Mouse (Mus musculus) MN1 (cell line): ENCODE data around the gene Elf1.
"Not testable (repeated sequence)": the region's sequence is repeated elsewhere in the genome, so short reads cannot be mapped to it uniquely, and the experiment has no call there.

Experiments
- DNase-seq: peaks from one replicate; pipeline ENCODE4 v3.0.0-alpha.2; 2016; ENCODE audit warnings: low spot score

Elf1 gene

GRCm38 (mm10) chr14:79480624-79481338 is at the start of gene Elf1:
TSS of gene Elf1 (plus strand) at chr14:79481194.
- DNase-seq: peak; percentile 90

GRCm38 (mm10) chr14:79434068-79434467 is 46.9 kb upstream of the Elf1 start:
- no peak for DNase-seq

- no peak for DNase-seq
Measured at GRCm38 (mm10) chr14:79440655-79441054, 40.3 kb upstream of the Elf1 start.

- no peak for DNase-seq
Measured at GRCm38 (mm10) chr14:79441441-79441840, 39.6 kb upstream of the Elf1 start.

GRCm38 (mm10) chr14:79444601-79445000 is 36.4 kb upstream of the Elf1 start:
- DNase-seq: no peak

GRCm38 (mm10) chr14:79445055-79445620 is 35.9 kb upstream of the Elf1 start:
- peak; percentile 43 for DNase-seq

GRCm38 (mm10) chr14:79451681-79452590 is 29.1 kb upstream of the Elf1 start, which contains the start of gene Kbtbd6:
TSS of gene Kbtbd6 (plus strand) at chr14:79451835.
- not testable (repeated sequence) for DNase-seq

- DNase-seq: not testable (repeated sequence)
Measured at GRCm38 (mm10) chr14:79452591-79452934, 28.4 kb upstream of the Elf1 start.

- DNase-seq: no peak
Measured at GRCm38 (mm10) chr14:79460401-79460800, 20.6 kb upstream of the Elf1 start.

GRCm38 (mm10) chr14:79460988-79461387 is 20.0 kb upstream of the Elf1 start:
- DNase-seq: no peak

- DNase-seq: no peak
Measured at GRCm38 (mm10) chr14:79465623-79466022, 15.4 kb upstream of the Elf1 start.

- peak; percentile 47 for DNase-seq
Measured at GRCm38 (mm10) chr14:79467621-79468020, 13.4 kb upstream of the Elf1 start.

GRCm38 (mm10) chr14:79473384-79473783 is 7.6 kb upstream of the Elf1 start:
- DNase-seq: no peak

- DNase-seq: peak; percentile 91
Measured at GRCm38 (mm10) chr14:79481339-79482151, 551 bp downstream of the Elf1 start, which contains the start of gene Wbp4. TSS of gene Wbp4 (minus strand) at chr14:79481520.

- peak; percentile 79 for DNase-seq
Measured at GRCm38 (mm10) chr14:79482251-79482661, 1.3 kb downstream of the Elf1 start.

- DNase-seq: peak; percentile 16
Measured at GRCm38 (mm10) chr14:79482747-79483355, 1.9 kb downstream of the Elf1 start.

- DNase-seq: no peak
Measured at GRCm38 (mm10) chr14:79483611-79484120, 2.7 kb downstream of the Elf1 start.

- DNase-seq: no peak
Measured at GRCm38 (mm10) chr14:79486617-79486992, 5.6 kb downstream of the Elf1 start.

GRCm38 (mm10) chr14:79486993-79487731 is 6.2 kb downstream of the Elf1 start:
- DNase-seq: peak; percentile 28

- DNase-seq: no peak
Measured at GRCm38 (mm10) chr14:79488531-79488930, 7.5 kb downstream of the Elf1 start.
